Mouse (Mus musculus) heart, embryonic 14.5 days (tissue): Measurements from ENCODE around the gene Tacc2. TPM values are rescaled to one million over a fixed set of nuclear protein-coding genes. Genes with fewer than 3 reads are reported as not detected.

ENCODE experiments used
- ATAC-seq: fragments of 200-750 bp; cut with Nextera tagmentation; 2 replicates; pipeline ENCODE4 v1.8.0; 2017; ENCODE audit warnings: low read depth, moderate TSS enrichment; ENCODE audit not compliant: insufficient number of reproducible peaks, insufficient read depth, low FRiP score
- H3K27ac ChIP-seq, 2 experiments: fragments of 200-500 bp in 1 of 2; fragments of 300-500 bp in 1 of 2; sonication (generic) in 1 of 2; replicated peaks in 1 of 2; 2 replicates each; pipeline ENCODE4 v1.5.1; 2012 to 2014; ENCODE audit warnings: low read depth in 2 of 2, low read length in 2 of 2, control low read depth in 1 of 2, mild to moderate bottlenecking in 1 of 2, mixed read lengths in 1 of 2; ENCODE audit not compliant: control insufficient read depth in 1 of 2, insufficient read depth in 1 of 2
- H3K27me3 ChIP-seq: fragments of 300-500 bp; sonication (generic); 2 replicates; pipeline ENCODE4 v1.6.1; 2014; ENCODE audit warnings: mild to moderate bottlenecking, low read length, control low read depth; ENCODE audit not compliant: control insufficient read depth, insufficient read depth
- H3K36me3 ChIP-seq: fragments of 300-500 bp; sonication (generic); 2 replicates; pipeline ENCODE4 v1.6.1; 2014; ENCODE audit warnings: mild to moderate bottlenecking, control low read depth, low read length, mixed read lengths; ENCODE audit not compliant: control insufficient read depth, insufficient read depth
- H3K4me1 ChIP-seq, 2 experiments: fragments of 200-500 bp in 1 of 2; fragments of 300-500 bp in 1 of 2; sonication (generic) in 1 of 2; 2 replicates each; pipeline ENCODE4 v1.6.1; 2012 to 2014; ENCODE audit warnings: low read length in 2 of 2, control low read depth in 1 of 2, mixed read lengths in 1 of 2; ENCODE audit not compliant: control insufficient read depth in 2 of 2, insufficient read depth in 2 of 2
- H3K4me2 ChIP-seq: fragments of 300-500 bp; sonication (generic); 2 replicates; pipeline ENCODE4 v1.6.1; 2014; ENCODE audit warnings: mild to moderate bottlenecking, low read length
- H3K4me3 ChIP-seq, 2 experiments: fragments of 200-500 bp in 1 of 2; fragments of 300-500 bp in 1 of 2; sonication (generic) in 1 of 2; 2 replicates each; pipeline ENCODE4 v1.5.1; 2012 to 2014; ENCODE audit warnings: low read length in 2 of 2, mild to moderate bottlenecking in 2 of 2, control low read depth in 1 of 2, low read depth in 1 of 2, moderate library complexity in 1 of 2; ENCODE audit not compliant: control insufficient read depth in 1 of 2, insufficient read depth in 1 of 2
- H3K9ac ChIP-seq: fragments of 300-500 bp; sonication (generic); 2 replicates; pipeline ENCODE4 v1.6.1; 2014; ENCODE audit warnings: mild to moderate bottlenecking, low read length
- H3K9me3 ChIP-seq: fragments of 300-500 bp; sonication (generic); 2 replicates; pipeline ENCODE4 v1.6.1; 2016; ENCODE audit warnings: low read length, control low read depth; ENCODE audit not compliant: control insufficient read depth
- WGBS: fragments of 180-500 bp; shearing (Covaris S2); extraction: QIAGEN DNeasy Blood & Tissue Kit; methylation state at CpG from one replicate; pipeline ENCODE4 v1.1.7; 2014; 5-methylcytosine and 5-hydroxymethylcytosine counted together
- polyA plus RNA-seq: library from polyadenylated mRNA; unstranded; fragments of >200 nt; fragmentation: Nextera tagmentation; extraction: Ambion mirVana; gene quantifications from 2 replicates; pipeline ENCODE4 v1.2.1, GENCODE M21; 2014

Tacc2 gene
- polyA plus RNA-seq, 1 experiment from 2014 or later: 55.9 TPM

GRCm38 (mm10) chr7:130600546-130600945 is 23.3 kb downstream of the Tacc2 start:
- Histone ChIP-seq H3K4me3 (no peak overlapping the region), H3K9ac (no peak overlapping the region), H3K9me3 (no peaks in the 10 kb centered on the region), H3K4me2 (no peak overlapping the region), H3K36me3 (no peaks in the 10 kb centered on the region), H3K27me3 (no peaks in the 10 kb centered on the region), H3K4me1 (peaks cover 7% of the 10 kb centered on the region in 2 experiments; a peak in 1 of 4 replicates), H3K27ac (no peak overlapping the region)
- 66% methylated on average over 2 of the region's 2 CpGs for WGBS
- ATAC-seq: no peak

DNA sequence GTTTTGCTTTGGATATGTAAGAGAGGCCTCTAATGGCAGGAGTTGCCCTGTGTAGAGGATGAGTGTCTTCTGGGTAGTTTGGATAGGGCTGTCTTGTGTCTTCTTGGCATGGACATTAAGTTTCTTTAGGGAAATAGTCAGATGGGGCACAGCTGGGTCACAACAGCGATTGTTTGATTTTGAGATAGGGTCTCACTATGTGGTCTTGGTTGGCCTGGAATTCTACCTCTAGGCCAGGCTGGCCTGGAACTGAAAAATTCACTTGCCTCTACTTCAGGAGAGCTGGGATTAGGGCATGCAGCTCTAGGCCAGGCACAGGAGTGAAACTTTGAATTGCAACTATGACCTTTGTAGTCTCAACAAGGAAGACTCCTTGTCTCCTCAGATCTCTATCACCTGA is 25.6 kb downstream of the Tacc2 start:
- H3K9ac ChIP-seq: no peak overlapping the region
- no peaks in the 10 kb centered on the region for H3K27me3 ChIP-seq
- no peak overlapping the region for H3K4me3 ChIP-seq
- no peaks in the 10 kb centered on the region for H3K36me3 ChIP-seq
- no peak overlapping the region for H3K27ac ChIP-seq
- H3K4me2 ChIP-seq: no peak overlapping the region
- H3K9me3 ChIP-seq: no peaks in the 10 kb centered on the region
- ATAC-seq: no peak
- 0 out of 4 replicates have a peak, but pooled peaks cover 0 to 2% of the 10 kb centered on the region in 2 experiments for H3K4me1 ChIP-seq
- WGBS: 67% methylated on average over 1 of the region's 1 CpGs

DNA sequence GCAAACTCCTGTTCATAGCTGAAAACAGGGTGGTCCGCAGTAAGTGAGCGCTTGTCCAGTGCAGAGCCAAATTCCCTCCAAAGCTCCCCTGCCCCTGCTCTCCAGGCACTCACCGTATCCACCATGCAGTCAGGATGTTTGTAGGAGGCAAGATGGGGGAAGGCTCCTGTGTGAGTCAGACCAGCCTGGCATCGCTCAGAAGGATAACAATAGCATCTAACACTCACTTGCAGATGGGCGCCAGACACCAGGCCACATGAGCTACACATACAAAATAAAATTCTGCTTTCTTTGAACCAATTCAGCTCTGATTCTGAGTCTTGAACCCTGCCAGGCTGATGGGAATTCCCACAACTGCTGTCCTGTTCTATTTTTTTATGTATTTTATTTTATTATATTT is 26.3 kb downstream of the Tacc2 start:
- no peak for ATAC-seq
- Histone ChIP-seq H3K36me3 (no peaks in the 10 kb centered on the region), H3K9ac (no peak overlapping the region), H3K9me3 (no peaks in the 10 kb centered on the region), H3K4me3 (no peak overlapping the region), H3K27me3 (no peaks in the 10 kb centered on the region), H3K4me2 (no peak overlapping the region), H3K27ac (no peak overlapping the region), H3K4me1 (0 out of 4 replicates have a peak, but pooled peaks cover 0 to 2% of the 10 kb centered on the region in 2 experiments)
- WGBS: 71% methylated on average over 5 of the region's 5 CpGs

- H3K27ac ChIP-seq: no peak overlapping the region
Observed at GRCm38 (mm10) chr7:130604390-130604789, 27.2 kb downstream of the Tacc2 start.

GRCm38 (mm10) chr7:130605111-130605510 is 27.9 kb downstream of the Tacc2 start:
- Histone ChIP-seq H3K4me3 (no peak overlapping the region), H3K27me3 (no peaks in the 10 kb centered on the region), H3K9ac (no peak overlapping the region), H3K36me3 (no peaks in the 10 kb centered on the region), H3K9me3 (no peaks in the 10 kb centered on the region), H3K4me1 (0 out of 4 replicates have a peak, but pooled peaks cover 0 to 2% of the 10 kb centered on the region in 2 experiments), H3K27ac (no peak overlapping the region), H3K4me2 (no peak overlapping the region)
- 20% methylated on average over 6 of the region's 6 CpGs for WGBS
- ATAC-seq: no peak

More at GRCm38 (mm10) chr7:130604390-130604789, 27.2 kb downstream of the Tacc2 start:
- Histone ChIP-seq H3K9ac (no peak overlapping the region), H3K4me3 (no peak overlapping the region), H3K4me1 (0 out of 4 replicates have a peak, but pooled peaks cover 0 to 2% of the 10 kb centered on the region in 2 experiments), H3K4me2 (no peak overlapping the region), H3K36me3 (no peaks in the 10 kb centered on the region), H3K27me3 (no peaks in the 10 kb centered on the region), H3K9me3 (no peaks in the 10 kb centered on the region)
- 59% methylated on average over 2 of the region's 2 CpGs for WGBS
- no peak for ATAC-seq

DNA sequence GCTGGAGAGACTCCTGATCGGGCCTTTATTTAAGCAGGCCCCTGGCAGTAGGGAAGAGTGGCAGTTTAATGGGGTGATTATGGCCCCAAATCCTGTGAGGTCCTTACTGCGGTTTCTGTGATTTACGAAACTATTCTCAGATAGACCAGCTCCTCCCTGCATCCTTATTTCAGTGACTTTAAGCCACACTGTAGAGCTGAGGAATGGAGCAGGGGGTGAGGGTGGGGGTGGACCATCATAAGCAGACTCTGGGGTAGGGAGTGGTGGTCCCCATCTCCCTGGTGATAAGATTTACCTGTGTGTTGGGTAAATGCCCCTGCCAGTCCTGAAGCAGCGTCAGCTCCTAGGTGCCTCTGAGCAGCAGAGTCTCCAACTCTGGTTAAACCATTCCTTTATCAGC is 29.7 kb downstream of the Tacc2 start:
- no peaks in the 10 kb centered on the region for H3K27me3 ChIP-seq
- H3K9me3 ChIP-seq: no peaks in the 10 kb centered on the region
- no peak overlapping the region for H3K4me3 ChIP-seq
- H3K9ac ChIP-seq: no peak overlapping the region
- H3K4me2 ChIP-seq: no peak overlapping the region
- WGBS: 92% methylated on average over 4 of the region's 4 CpGs
- H3K36me3 ChIP-seq: no peaks in the 10 kb centered on the region
- no peak for ATAC-seq
- no peak overlapping the region for H3K27ac ChIP-seq
- H3K4me1 ChIP-seq: 0 out of 4 replicates have a peak, but pooled peaks cover 0 to 2% of the 10 kb centered on the region in 2 experiments

GRCm38 (mm10) chr7:130613973-130614372 is 36.7 kb downstream of the Tacc2 start:
- H3K9ac ChIP-seq: no peak overlapping the region
- no peak overlapping the region for H3K4me2 ChIP-seq
- H3K4me1 ChIP-seq: no peaks in the 10 kb centered on the region
- H3K27ac ChIP-seq: no peak overlapping the region
- ATAC-seq: no peak
- WGBS: 41% methylated on average over 4 of the region's 4 CpGs
- no peak overlapping the region for H3K4me3 ChIP-seq
- H3K36me3 ChIP-seq: no peaks in the 10 kb centered on the region
- H3K9me3 ChIP-seq: no peaks in the 10 kb centered on the region
- H3K27me3 ChIP-seq: no peaks in the 10 kb centered on the region

- no peak for ATAC-seq
- no peaks in the 10 kb centered on the region for H3K9me3 ChIP-seq
- H3K27ac ChIP-seq: no peak overlapping the region
- H3K4me1 ChIP-seq: peaks cover 9 to 10% of the 10 kb centered on the region in 2 experiments
- H3K4me2 ChIP-seq: no peak overlapping the region
- H3K9ac ChIP-seq: no peak overlapping the region
- H3K36me3 ChIP-seq: no peaks in the 10 kb centered on the region
- WGBS: 83% methylated on average over 3 of the region's 3 CpGs
- H3K27me3 ChIP-seq: no peaks in the 10 kb centered on the region
- no peak overlapping the region for H3K4me3 ChIP-seq
Observed at GRCm38 (mm10) chr7:130617591-130617990, 40.4 kb downstream of the Tacc2 start.
